Mouse (Mus musculus) MEL (cell line): ENCODE measurements around the gene Itih4. TPM values are rescaled to one million over a fixed set of nuclear protein-coding genes. Genes with fewer than 3 reads are reported as not detected.

ENCODE experiments used
- DNase-seq: peaks from one replicate; pipeline ENCODE4 v3.0.0; 2011; ENCODE audit warnings: low read depth, low spot score
- H3K27ac ChIP-seq: 2 replicates; pipeline ENCODE4 v1.5.1; 2012; ENCODE audit warnings: low read depth, mild to moderate bottlenecking, control low read depth, low read length, moderate library complexity; ENCODE audit not compliant: control insufficient read depth
- H3K27me3 ChIP-seq, 2 experiments: fragments of 150-350 bp in 1 of 2; sonication (generic) in 1 of 2; 2 replicates each; pipeline ENCODE4 v1.6.1; 2012; ENCODE audit warnings: low read length in 2 of 2, mild to moderate bottlenecking in 2 of 2, improper control_type of control experiment in 1 of 2, moderate library complexity in 1 of 2; ENCODE audit not compliant: insufficient read depth in 2 of 2, control insufficient read depth in 1 of 2
- H3K36me3 ChIP-seq, 2 experiments: 2 replicates each; pipeline ENCODE4 v1.6.1; 2012 to 2014; ENCODE audit warnings: low read length in 2 of 2, improper control_type of control experiment in 1 of 2, inconsistent platforms in 1 of 2, mild to moderate bottlenecking in 1 of 2; ENCODE audit not compliant: insufficient read depth in 2 of 2, control insufficient read depth in 1 of 2
- H3K4me1 ChIP-seq, 2 experiments: fragments of 150-350 bp in 1 of 2; sonication (generic) in 1 of 2; 2 replicates each; pipeline ENCODE4 v1.6.1; 2012; ENCODE audit warnings: low read length in 2 of 2, improper control_type of control experiment in 1 of 2, mild to moderate bottlenecking in 1 of 2; ENCODE audit not compliant: insufficient read depth in 2 of 2, control insufficient read depth in 1 of 2
- H3K4me3 ChIP-seq, 2 experiments: fragments of 150-350 bp in 1 of 2; sonication (generic) in 1 of 2; 2 replicates each; pipeline ENCODE4 v1.5.1; 2012; ENCODE audit warnings: low read depth in 2 of 2, low read length in 2 of 2, mild to moderate bottlenecking in 2 of 2, moderate library complexity in 2 of 2, control low read depth in 1 of 2, improper control_type of control experiment in 1 of 2; ENCODE audit not compliant: control insufficient read depth in 1 of 2, insufficient read depth in 1 of 2
- H3K79me2 ChIP-seq: 2 replicates; pipeline ENCODE4 v1.6.1; 2012; ENCODE audit warnings: mild to moderate bottlenecking, low read length, moderate library complexity; ENCODE audit not compliant: control insufficient read depth, poor library complexity, insufficient read depth
- H3K9ac ChIP-seq: 2 replicates; pipeline ENCODE4 v1.6.1; 2012; ENCODE audit warnings: low read depth, mild to moderate bottlenecking, control low read depth, low read length, moderate library complexity; ENCODE audit not compliant: control insufficient read depth, poor library complexity, severe bottlenecking
- H3K9me3 ChIP-seq: fragments of 150-350 bp; sonication (generic); replicated peaks from 2 replicates; pipeline ENCODE4 v1.6.1; 2012; ENCODE audit warnings: mild to moderate bottlenecking, low read length, improper control_type of control experiment, moderate library complexity; ENCODE audit not compliant: insufficient read depth
- BHLHE40 ChIP-seq: IDR thresholded peaks from 2 replicates; pipeline ENCODE4 v1.6.1; 2012; ENCODE audit warnings: low read depth, mild to moderate bottlenecking, inconsistent platforms, low read length, improper control_type of control experiment, borderline replicate concordance
- CHD2 ChIP-seq: IDR thresholded peaks from 2 replicates; pipeline ENCODE4 v1.6.1; 2011; ENCODE audit warnings: low read length, improper control_type of control experiment
- CTCF ChIP-seq, 3 experiments: IDR thresholded peaks in 2 of 3; conservative IDR thresholded peaks in 1 of 3; 2 replicates each; pipeline ENCODE4 v1.5.1; 2011 to 2012; ENCODE audit warnings: low read length in 3 of 3, low read depth in 2 of 3, mild to moderate bottlenecking in 2 of 3, improper control_type of control experiment in 1 of 3, inconsistent platforms in 1 of 3, mixed read lengths in 1 of 3, moderate library complexity in 1 of 3; ENCODE audit not compliant: control insufficient read depth in 1 of 3, insufficient read depth in 1 of 3, poor library complexity in 1 of 3, severe bottlenecking in 1 of 3
- E2F4 ChIP-seq: IDR thresholded peaks from 2 replicates; pipeline ENCODE4 v1.6.1; 2011; ENCODE audit warnings: low read depth, low read length, improper control_type of control experiment, borderline replicate concordance
- ELF1 ChIP-seq: IDR thresholded peaks from 2 replicates; pipeline ENCODE4 v1.6.1; 2014; ENCODE audit warnings: low read depth, mild to moderate bottlenecking, inconsistent platforms, low read length, improper control_type of control experiment, moderate library complexity
- EP300 ChIP-seq, 2 experiments: IDR thresholded peaks; 2 replicates each; pipeline ENCODE4 v1.6.1; 2011; ENCODE audit warnings: improper control_type of control experiment in 2 of 2, low read length in 2 of 2, low read depth in 1 of 2, mild to moderate bottlenecking in 1 of 2
- ETS1 ChIP-seq: IDR thresholded peaks from 2 replicates; pipeline ENCODE4 v1.6.1; 2012; ENCODE audit warnings: low read depth, mild to moderate bottlenecking, inconsistent platforms, low read length, improper control_type of control experiment, moderate library complexity
- GATA1 ChIP-seq: IDR thresholded peaks from 2 replicates; pipeline ENCODE4 v1.6.1; 2011; ENCODE audit warnings: low read depth, low read length, improper control_type of control experiment
- HCFC1 ChIP-seq: IDR thresholded peaks from 2 replicates; pipeline ENCODE4 v1.6.1; 2012; ENCODE audit warnings: low read depth, mild to moderate bottlenecking, inconsistent platforms, low read length, improper control_type of control experiment, moderate library complexity
- MAZ ChIP-seq: IDR thresholded peaks from 2 replicates; pipeline ENCODE4 v1.6.1; 2012; ENCODE audit warnings: low read depth, mild to moderate bottlenecking, inconsistent platforms, low read length, improper control_type of control experiment
- MEF2A ChIP-seq: IDR thresholded peaks from 2 replicates; pipeline ENCODE4 v1.6.1; 2014; ENCODE audit warnings: low read depth, mild to moderate bottlenecking, inconsistent platforms, low read length, improper control_type of control experiment; ENCODE audit not compliant: poor library complexity, insufficient replicate concordance, severe bottlenecking; ENCODE audit errors: extremely low read depth
- MYC ChIP-seq: IDR thresholded peaks from 2 replicates; pipeline ENCODE4 v1.6.1; 2011; ENCODE audit warnings: low read depth, mild to moderate bottlenecking, low read length, improper control_type of control experiment, moderate library complexity
- POLR2AphosphoS5 ChIP-seq: IDR thresholded peaks from 2 replicates; pipeline ENCODE4 v1.6.1; 2012; ENCODE audit warnings: low read depth, borderline replicate concordance, mild to moderate bottlenecking, inconsistent platforms, low read length, moderate library complexity, mixed read lengths
- SMC3 ChIP-seq: IDR thresholded peaks from 2 replicates; pipeline ENCODE4 v1.6.1; 2011; ENCODE audit warnings: low read depth, low read length, improper control_type of control experiment
- TAL1 ChIP-seq: IDR thresholded peaks from 2 replicates; pipeline ENCODE4 v1.6.1; 2012; ENCODE audit warnings: mild to moderate bottlenecking, inconsistent platforms, low read length, moderate library complexity, mixed read lengths
- TBP ChIP-seq: IDR thresholded peaks from 2 replicates; pipeline ENCODE4 v1.8.0; 2011; ENCODE audit warnings: low read depth, low read length, improper control_type of control experiment
- TCF12 ChIP-seq: IDR thresholded peaks from 2 replicates; pipeline ENCODE4 v1.6.1; 2014; ENCODE audit warnings: low read depth, mild to moderate bottlenecking, inconsistent platforms, low read length, improper control_type of control experiment, moderate library complexity
- USF1 ChIP-seq: IDR thresholded peaks from 2 replicates; pipeline ENCODE4 v1.6.1; 2014; ENCODE audit warnings: low read depth, mild to moderate bottlenecking, inconsistent platforms, low read length, improper control_type of control experiment, moderate library complexity
- ZC3H11A ChIP-seq: IDR thresholded peaks from 2 replicates; pipeline ENCODE4 v1.6.1; 2012; ENCODE audit warnings: low read depth, mild to moderate bottlenecking, inconsistent platforms, low read length, improper control_type of control experiment
- ZMIZ1 ChIP-seq: IDR thresholded peaks from 2 replicates; pipeline ENCODE4 v1.6.1; 2012; ENCODE audit warnings: low read depth, mild to moderate bottlenecking, inconsistent platforms, low read length, improper control_type of control experiment, moderate library complexity
- ZNF384 ChIP-seq: IDR thresholded peaks from 2 replicates; pipeline ENCODE4 v1.6.1; 2012; ENCODE audit warnings: low read depth, mild to moderate bottlenecking, inconsistent platforms, low read length, improper control_type of control experiment
- polyA plus RNA-seq, 2 experiments: library from polyadenylated mRNA; stranded (reverse) in 1 of 2; unstranded in 1 of 2; fragments of >175 nt in 1 of 2; fragments of >200 nt in 1 of 2; gene quantifications; 2 replicates each; pipeline versions ENCODE4 v1.2.1 to v1.2.4; 2012; ENCODE audit warnings: low replicate concordance in 2 of 2, low read depth in 1 of 2; ENCODE audit not compliant: insufficient read length in 2 of 2, insufficient read depth in 1 of 2, missing spikeins in 1 of 2
- total RNA-seq: library from RNA; depleted of rRNA; stranded (reverse); fragments of 300-350 nt; gene quantifications from 2 replicates; pipeline ENCODE4 v1.2.3, GENCODE M21; 2012

The Itih4 gene
- total and polyA plus RNA-seq, 3 experiments, result not detected

- H3K9ac ChIP-seq, result no peak overlapping the region
- no peak overlapping the region for H3K4me3 ChIP-seq
- H3K27me3 ChIP-seq, result peaks cover 0 to 1% of the 10 kb centered on the region in 2 experiments; a peak in 1 of 4 replicates
- DNase-seq, result no peak
- no peaks in the 10 kb centered on the region for H3K9me3 ChIP-seq
- TF ChIP-seq CHD2 (no peak), POLR2AphosphoS5 (no peak), ZC3H11A (no peak), GATA1 (no peak), ZMIZ1 (no peak), TAL1 (no peak), HCFC1 (no peak), EP300 (IDR thresholded peaks at IDR 0.05; ENCODE audit: low read depth in 1 of 2, low read length in 2 of 2) (no peak), CTCF (IDR thresholded peaks at IDR 0.05 in 2 of 3, conservative IDR thresholded peaks at IDR 0.05 in 1 of 3; ENCODE audit: control insufficient read depth in 1 of 3, insufficient read depth in 1 of 3, low read depth in 2 of 3, low read length in 3 of 3, poor library complexity in 1 of 3, severe bottlenecking in 1 of 3) (no peak), ELF1 (no peak), MYC (no peak), MEF2A (no peak), TCF12 (no peak)
- TF ChIP-seq, all 39 proteins: peak for 0
- no peaks in the 10 kb centered on the region for H3K79me2 ChIP-seq
- peaks cover 0 to 5% of the 10 kb centered on the region in 2 experiments; a peak in 2 of 4 replicates for H3K36me3 ChIP-seq
- H3K27ac ChIP-seq, result no peak overlapping the region
- H3K4me1 ChIP-seq, result peaks cover 2 to 12% of the 10 kb centered on the region in 2 experiments
These were observed 26.4 kb downstream of the Itih4 start for GRCm38 (mm10) chr14:30912641-30913040.

- Histone ChIP-seq H3K9me3 (no peaks in the 10 kb centered on the region), H3K36me3 (peaks cover 0 to 6% of the 10 kb centered on the region in 2 experiments; a peak in 2 of 4 replicates), H3K27me3 (peaks cover 0 to 1% of the 10 kb centered on the region in 2 experiments; a peak in 1 of 4 replicates), H3K79me2 (no peaks in the 10 kb centered on the region), H3K4me3 (no peak overlapping the region), H3K9ac (no peak overlapping the region), H3K27ac (no peak overlapping the region), H3K4me1 (0 out of 4 replicates have a peak, but pooled peaks cover 0 to 12% of the 10 kb centered on the region in 2 experiments)
- TF ChIP-seq CTCF (IDR thresholded peaks at IDR 0.05 in 2 of 3, conservative IDR thresholded peaks at IDR 0.05 in 1 of 3; ENCODE audit: control insufficient read depth in 1 of 3, insufficient read depth in 1 of 3, low read depth in 2 of 3, low read length in 3 of 3, poor library complexity in 1 of 3, severe bottlenecking in 1 of 3) (no peak), MYC (no peak), MEF2A (no peak), MAZ (no peak), ETS1 (no peak), USF1 (no peak), BHLHE40 (no peak), TAL1 (no peak), SMC3 (no peak), ZNF384 (no peak), E2F4 (no peak), TBP (no peak)
- no peak for DNase-seq
These were observed 27.1 kb downstream of the Itih4 start for GRCm38 (mm10) chr14:30913404-30913803.
